Mouse (Mus musculus) hindbrain, embryonic 10.5 days (tissue): Measurements from ENCODE around the gene Gramd1a. TPM values are rescaled to one million over a fixed set of nuclear protein-coding genes. Genes with fewer than 3 reads are reported as not detected.
A peak's percentile ranks its signal among the peaks of the same experiment; 100 is the strongest.

Experiments
- DNase-seq: peaks from one replicate; pipeline ENCODE4 v3.0.0-alpha.2; 2017; ENCODE audit warnings: low spot score
- H3K27ac ChIP-seq: fragments of 300-500 bp; sonication (generic); 2 replicates; pipeline ENCODE4 v1.5.1; 2016; ENCODE audit warnings: mild to moderate bottlenecking, moderate library complexity
- H3K27me3 ChIP-seq: fragments of 300-500 bp; sonication (generic); 2 replicates; pipeline ENCODE4 v1.6.1; 2016; ENCODE audit warnings: mild to moderate bottlenecking; ENCODE audit not compliant: poor library complexity, insufficient read depth, severe bottlenecking
- H3K36me3 ChIP-seq: fragments of 300-500 bp; sonication (generic); 2 replicates; pipeline ENCODE4 v1.6.1; 2016; ENCODE audit warnings: mild to moderate bottlenecking, moderate library complexity
- H3K4me1 ChIP-seq: fragments of 300-500 bp; sonication (generic); replicated peaks from 2 replicates; pipeline ENCODE4 v1.6.1; 2016; ENCODE audit warnings: mild to moderate bottlenecking
- H3K4me3 ChIP-seq: fragments of 300-500 bp; sonication (generic); 2 replicates; pipeline ENCODE4 v1.5.1; 2016; ENCODE audit warnings: mild to moderate bottlenecking, moderate library complexity
- H3K9me3 ChIP-seq: fragments of 300-500 bp; sonication (generic); 2 replicates; pipeline ENCODE4 v1.6.1; 2016; ENCODE audit warnings: mild to moderate bottlenecking, moderate library complexity
- WGBS: fragments of 180-500 bp; shearing (Covaris S2); methylation state at CpG from one replicate; pipeline ENCODE4 v1.1.7; 2016; 5-methylcytosine and 5-hydroxymethylcytosine counted together
- polyA plus RNA-seq: library from polyadenylated mRNA; unstranded; fragments of >200 nt; fragmentation: Nextera tagmentation; extraction: Ambion mirVana; gene quantifications from 2 replicates; pipeline ENCODE4 v1.2.1, GENCODE M21; 2016

Gene Gramd1a
- polyA plus RNA-seq, 1 experiment from 2014 or later, result 144 TPM

DNA sequence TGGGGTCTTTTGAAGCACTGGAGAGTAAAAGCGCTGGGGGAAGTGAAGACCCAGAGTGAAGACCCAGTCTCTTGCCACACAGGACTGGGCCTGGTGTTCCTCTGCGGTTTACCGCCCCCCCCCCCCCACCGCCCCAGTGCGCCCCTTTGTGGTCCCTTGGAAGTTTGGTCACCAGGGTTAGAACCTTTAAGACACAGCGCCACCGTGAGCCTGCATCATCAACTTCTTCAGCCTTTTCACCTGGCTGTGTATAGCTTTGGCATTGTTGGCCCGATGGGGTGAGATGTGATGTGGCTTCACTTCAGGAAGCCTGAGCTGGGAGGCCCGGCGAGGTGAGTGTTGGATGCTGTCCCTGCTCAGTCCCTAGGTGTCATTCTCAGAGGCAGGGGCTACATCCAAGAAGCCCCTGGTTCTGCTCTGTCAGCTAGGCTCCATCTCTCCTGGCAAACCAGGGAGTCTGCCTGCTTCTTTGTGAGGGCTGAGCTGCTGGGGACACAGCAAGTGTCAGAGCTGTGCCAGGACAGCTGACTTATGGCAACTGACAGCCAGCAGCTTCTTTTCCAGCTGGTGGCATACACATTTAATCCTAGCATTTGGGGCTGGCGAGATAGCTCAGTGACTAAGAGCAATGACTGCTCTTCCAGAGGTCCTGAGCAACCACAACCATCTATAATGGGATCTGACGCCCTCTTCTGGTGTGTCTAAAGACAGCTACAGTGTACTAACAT, 60.8 kb downstream of the Gramd1a start:
- Histone ChIP-seq H3K27ac (no peak overlapping the region), H3K4me3 (no peak overlapping the region), H3K9me3 (peaks cover 5% of the 10 kb centered on the region; the same call in 1 of the 2 replicates), H3K4me1 (peaks cover 5% of the 10 kb centered on the region; the same call in 1 of the 2 replicates), H3K36me3 (no peaks in the 10 kb centered on the region), H3K27me3 (no peaks in the 10 kb centered on the region)
- 27% methylated on average over 12 of the region's 12 CpGs for WGBS
- no peak for DNase-seq

DNA sequence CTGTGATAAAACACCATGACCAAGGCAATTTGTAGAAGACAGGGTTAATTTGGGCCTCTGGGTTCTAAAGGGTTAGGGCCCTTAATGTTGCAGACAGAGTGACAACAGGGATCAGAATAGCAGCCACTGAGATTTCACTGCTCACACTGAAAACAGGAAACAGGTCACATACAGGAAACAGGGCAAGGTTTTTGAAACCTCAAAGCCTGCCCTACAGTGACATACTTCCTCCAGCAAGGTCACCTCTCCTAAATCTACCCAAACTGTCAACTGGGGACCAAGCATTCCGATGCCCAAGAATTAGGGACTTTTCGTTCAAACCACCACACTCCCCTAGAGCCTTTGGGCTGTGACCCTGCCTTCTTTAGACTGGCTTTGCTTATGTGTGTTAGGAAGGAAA, 66.0 kb downstream of the Gramd1a start:
- H3K9me3 ChIP-seq, result 0 out of 2 replicates have a peak, but pooled peaks cover 3% of the 10 kb centered on the region
- no peak for DNase-seq
- 95% methylated on average over 2 of the region's 2 CpGs for WGBS
- H3K27ac ChIP-seq, result no peak overlapping the region
- peaks cover 17% of the 10 kb centered on the region for H3K4me1 ChIP-seq
- no peaks in the 10 kb centered on the region for H3K27me3 ChIP-seq
- no peak overlapping the region for H3K4me3 ChIP-seq
- H3K36me3 ChIP-seq, result no peaks in the 10 kb centered on the region

DNA sequence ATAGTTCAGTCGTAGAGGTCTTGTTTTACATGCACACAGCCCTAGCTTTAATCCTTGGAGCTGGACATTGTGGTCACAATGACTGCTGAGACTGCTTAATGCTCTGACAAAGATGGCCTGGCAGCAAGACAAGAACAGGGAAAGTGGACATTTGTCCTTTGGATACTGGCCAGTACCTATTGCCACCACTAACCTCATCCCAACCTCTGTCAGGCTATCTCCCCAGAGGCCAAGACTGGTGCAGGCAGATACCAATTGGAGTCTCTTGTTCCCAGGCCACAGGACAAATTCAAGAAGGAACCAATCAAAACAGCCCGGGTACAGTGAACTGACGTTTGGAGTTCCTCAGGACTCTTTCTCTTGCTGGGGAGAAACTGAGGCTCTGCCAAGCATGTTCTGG, 67.5 kb downstream of the Gramd1a start:
- no peaks in the 10 kb centered on the region for H3K36me3 ChIP-seq
- no peak for DNase-seq
- H3K4me3 ChIP-seq, result no peak overlapping the region
- no peaks in the 10 kb centered on the region for H3K27me3 ChIP-seq
- H3K9me3 ChIP-seq, result 0 out of 2 replicates have a peak, but pooled peaks cover 3% of the 10 kb centered on the region
- H3K27ac ChIP-seq, result peak overlapping the region; percentile 35; the same call in 1 of the 2 replicates
- 73% methylated on average over 3 of the region's 3 CpGs for WGBS
- H3K4me1 ChIP-seq, result peaks cover 29% of the 10 kb centered on the region

DNA sequence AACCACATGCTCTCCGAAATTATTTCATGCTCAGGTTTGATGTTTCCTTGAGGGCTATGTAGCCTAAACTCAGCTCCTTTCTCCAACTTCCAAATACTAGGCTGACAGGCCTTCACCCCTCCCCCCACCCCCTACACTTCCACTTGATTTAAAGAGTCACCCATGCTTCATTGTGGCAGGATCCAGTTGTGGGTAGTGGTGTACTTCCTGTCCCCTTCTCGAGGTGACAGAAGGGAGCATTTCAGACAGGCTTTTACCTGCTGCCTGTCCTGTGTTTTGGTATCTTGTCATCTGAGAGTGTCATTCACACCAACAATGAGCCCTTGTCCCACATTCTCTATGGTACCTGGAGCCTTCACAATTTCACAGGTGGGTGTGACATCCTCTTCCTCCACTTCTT, 68.4 kb downstream of the Gramd1a start:
- DNase-seq, result no peak
- 60% methylated on average over 2 of the region's 2 CpGs for WGBS
- Histone ChIP-seq H3K4me3 (no peak overlapping the region), H3K4me1 (peaks cover 36% of the 10 kb centered on the region), H3K27me3 (no peaks in the 10 kb centered on the region), H3K9me3 (0 out of 2 replicates have a peak, but pooled peaks cover 3% of the 10 kb centered on the region), H3K27ac (0 out of 2 replicates have a peak overlapping the region, but pooled peaks have one; percentile 81), H3K36me3 (no peaks in the 10 kb centered on the region)

DNA sequence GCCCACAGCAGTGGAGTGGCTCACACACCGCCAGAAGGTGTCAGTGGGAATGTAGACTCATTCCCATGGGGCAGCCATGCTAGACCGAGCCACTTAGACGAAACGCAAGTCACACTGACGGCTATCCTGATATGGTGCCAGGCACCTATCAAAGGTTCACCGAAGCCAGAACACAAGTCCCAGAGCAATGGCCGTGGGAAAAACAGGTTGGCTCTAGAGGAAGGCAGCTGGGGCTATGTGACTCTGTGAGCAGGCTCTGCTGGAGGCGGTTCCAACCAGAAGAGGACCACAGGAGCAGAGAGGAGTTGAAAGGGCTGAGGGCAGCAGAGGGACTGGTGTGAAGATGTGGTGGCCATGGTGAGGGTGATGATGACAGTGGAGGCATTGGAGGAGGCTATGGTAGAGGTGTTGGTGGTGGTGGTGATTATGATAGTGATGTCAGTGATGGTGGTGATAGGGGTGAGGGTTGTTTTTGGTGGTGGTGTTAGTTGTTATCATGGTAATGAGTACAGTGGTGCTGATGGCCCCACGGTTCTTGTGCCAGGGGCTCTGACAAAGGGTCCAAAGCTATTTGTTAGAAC, 69.4 kb downstream of the Gramd1a start:
- no peak overlapping the region for H3K4me3 ChIP-seq
- H3K4me1 ChIP-seq, result peaks cover 36% of the 10 kb centered on the region
- peak overlapping the region; percentile 81 for H3K27ac ChIP-seq
- H3K9me3 ChIP-seq, result 0 out of 2 replicates have a peak, but pooled peaks cover 3% of the 10 kb centered on the region
- H3K27me3 ChIP-seq, result no peaks in the 10 kb centered on the region
- no peaks in the 10 kb centered on the region for H3K36me3 ChIP-seq
- WGBS, result 90% methylated on average over 9 of the region's 9 CpGs
- no peak for DNase-seq

DNA sequence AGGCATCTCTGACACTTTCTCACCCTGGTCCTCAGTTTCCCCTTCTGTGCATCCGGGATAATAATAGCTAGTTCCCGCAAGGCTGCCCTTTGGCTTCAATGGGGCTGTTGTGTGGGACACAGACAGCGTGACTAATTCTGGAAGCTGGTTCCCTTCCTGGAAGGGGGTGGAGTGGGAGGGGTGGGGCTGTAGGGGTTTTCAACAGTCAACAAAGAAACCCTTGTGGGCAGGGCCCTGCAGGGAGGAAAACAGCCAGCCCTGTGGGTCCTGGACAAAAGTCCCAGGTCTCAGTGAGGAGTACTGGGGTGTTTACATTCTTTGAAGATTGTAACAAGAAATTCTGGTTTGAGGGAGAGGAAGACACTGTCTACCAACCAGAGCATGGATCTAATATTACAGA, 70.5 kb downstream of the Gramd1a start:
- H3K9me3 ChIP-seq, result peaks cover 7% of the 10 kb centered on the region; the same call in 1 of the 2 replicates
- peak; percentile 52 for DNase-seq
- peak overlapping the region; percentile 81 for H3K27ac ChIP-seq
- WGBS, result 25% methylated on average over 3 of the region's 3 CpGs
- H3K36me3 ChIP-seq, result no peaks in the 10 kb centered on the region
- H3K4me1 ChIP-seq, result peaks cover 36% of the 10 kb centered on the region
- H3K27me3 ChIP-seq, result no peaks in the 10 kb centered on the region
- no peak overlapping the region for H3K4me3 ChIP-seq

DNA sequence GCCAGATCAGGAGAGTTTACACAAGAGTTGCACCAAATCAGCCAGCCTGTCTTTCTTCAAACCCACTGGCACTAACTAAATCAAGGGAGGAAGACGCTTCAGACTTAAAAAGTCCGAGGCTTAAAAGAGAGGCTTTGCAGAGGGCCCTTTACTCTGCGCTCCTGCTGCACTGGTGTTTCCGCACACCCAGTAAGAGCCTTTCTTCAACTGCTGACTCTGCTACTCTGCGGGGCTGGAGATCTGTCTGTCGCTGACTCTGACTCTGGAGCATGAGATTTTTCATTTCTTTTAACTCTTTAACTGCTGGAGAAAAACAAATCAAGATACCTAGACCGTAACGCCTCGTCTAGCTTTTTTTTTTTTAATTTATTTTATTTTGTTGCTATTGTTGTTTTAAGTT, 71.6 kb downstream of the Gramd1a start:
- peaks cover 36% of the 10 kb centered on the region for H3K4me1 ChIP-seq
- H3K9me3 ChIP-seq, result peaks cover 5% of the 10 kb centered on the region; the same call in 1 of the 2 replicates
- no peaks in the 10 kb centered on the region for H3K27me3 ChIP-seq
- H3K36me3 ChIP-seq, result no peaks in the 10 kb centered on the region
- 57% methylated on average over 9 of the region's 9 CpGs for WGBS
- H3K4me3 ChIP-seq, result no peak overlapping the region
- no peak for DNase-seq
- H3K27ac ChIP-seq, result peak overlapping the region; percentile 74

DNA sequence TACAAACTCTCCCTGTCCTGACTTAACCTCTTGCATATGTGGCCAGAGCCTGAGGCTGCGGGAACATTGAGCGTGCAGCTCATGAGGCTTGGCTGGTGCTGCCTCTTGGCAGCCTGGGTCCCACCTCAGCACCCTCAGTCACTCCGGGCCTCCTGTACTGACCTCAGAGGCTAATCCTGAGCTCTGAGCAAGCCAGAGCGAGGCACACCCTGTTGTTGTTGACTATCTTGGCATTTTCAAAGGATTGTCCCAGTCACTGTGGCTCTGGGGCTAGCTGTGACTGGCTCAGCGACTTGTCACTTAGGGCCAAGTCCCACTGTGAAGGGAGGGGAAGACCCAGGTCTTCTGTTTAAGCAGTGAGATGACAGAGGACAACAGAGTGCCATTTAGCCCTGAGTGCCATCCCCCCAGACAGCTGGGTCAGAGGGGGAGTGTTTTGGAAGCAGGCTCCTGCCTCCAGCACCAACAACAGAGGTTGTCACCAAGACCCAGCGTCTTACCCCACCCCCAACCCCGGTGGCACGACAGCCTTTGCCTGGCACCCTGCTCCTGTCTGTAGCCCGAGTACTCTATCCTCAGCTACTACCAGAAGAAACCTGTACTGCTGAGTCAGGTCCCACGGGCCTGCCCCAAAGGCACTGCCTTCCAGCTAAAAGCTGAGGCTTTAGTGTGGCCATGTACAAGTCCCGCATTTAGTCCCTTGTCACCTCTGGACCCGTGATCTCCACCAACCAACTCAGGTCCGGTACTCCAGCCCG, 72.7 kb downstream of the Gramd1a start:
- H3K4me1 ChIP-seq, result peaks cover 38% of the 10 kb centered on the region
- 63% methylated on average over 14 of the region's 14 CpGs for WGBS
- H3K36me3 ChIP-seq, result no peaks in the 10 kb centered on the region
- H3K27ac ChIP-seq, result peak overlapping the region; percentile 74
- no peak overlapping the region for H3K4me3 ChIP-seq
- H3K9me3 ChIP-seq, result peaks cover 5% of the 10 kb centered on the region; the same call in 1 of the 2 replicates
- DNase-seq, result peak; percentile 34
- no peaks in the 10 kb centered on the region for H3K27me3 ChIP-seq

DNA sequence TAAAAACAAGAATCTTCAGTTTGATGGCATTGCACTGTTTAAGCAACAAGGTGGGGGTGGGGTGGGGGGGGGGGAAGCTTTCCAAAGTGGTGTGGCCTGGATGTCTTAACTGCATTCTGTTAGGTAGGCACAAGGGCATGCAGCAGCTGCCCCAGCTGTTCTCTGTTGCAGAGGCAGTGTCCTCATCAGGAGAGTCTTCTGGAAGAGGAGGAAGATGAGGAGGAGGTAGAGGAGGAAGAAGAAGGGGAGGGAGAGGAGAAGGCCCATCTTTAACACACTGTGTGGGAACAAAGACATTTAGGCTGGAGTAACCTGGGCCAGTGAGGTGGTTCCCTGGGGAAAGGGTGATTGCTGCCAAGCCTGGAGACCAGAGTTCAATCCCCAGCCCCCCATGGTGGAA, 73.6 kb downstream of the Gramd1a start:
- no peak overlapping the region for H3K4me3 ChIP-seq
- no peaks in the 10 kb centered on the region for H3K27me3 ChIP-seq
- H3K36me3 ChIP-seq, result no peaks in the 10 kb centered on the region
- H3K4me1 ChIP-seq, result peaks cover 47% of the 10 kb centered on the region
- DNase-seq, result no peak
- no peak overlapping the region for H3K27ac ChIP-seq
- H3K9me3 ChIP-seq, result peaks cover 5% of the 10 kb centered on the region; the same call in 1 of the 2 replicates

DNA sequence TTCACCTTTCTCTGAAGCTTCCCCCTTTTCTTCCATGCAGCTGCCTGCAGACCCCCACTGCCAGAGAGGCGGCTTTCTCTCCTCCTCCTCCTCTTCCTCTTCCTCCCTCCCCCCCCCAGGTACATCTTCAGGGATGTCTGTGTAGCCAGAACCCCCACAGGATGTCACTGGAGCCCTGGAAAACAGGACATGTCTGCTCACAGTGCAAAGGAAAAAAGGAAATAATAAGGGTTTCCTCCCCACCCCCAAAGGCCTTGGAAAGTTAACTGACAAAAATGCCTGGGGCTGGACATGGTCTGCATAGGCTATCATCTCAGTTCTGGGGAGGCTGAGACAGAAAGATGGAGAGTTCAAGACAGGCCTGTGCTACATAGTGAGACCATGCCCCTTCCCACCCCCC, 74.6 kb downstream of the Gramd1a start:
- no peak for DNase-seq
- no peaks in the 10 kb centered on the region for H3K27me3 ChIP-seq
- H3K36me3 ChIP-seq, result no peaks in the 10 kb centered on the region
- H3K4me3 ChIP-seq, result no peak overlapping the region
- 53% methylated on average over 1 of the region's 1 CpGs for WGBS
- H3K27ac ChIP-seq, result 0 out of 2 replicates have a peak overlapping the region, but pooled peaks have one; percentile 36
- peaks cover 55% of the 10 kb centered on the region for H3K4me1 ChIP-seq
- peaks cover 5% of the 10 kb centered on the region; the same call in 1 of the 2 replicates for H3K9me3 ChIP-seq

DNA sequence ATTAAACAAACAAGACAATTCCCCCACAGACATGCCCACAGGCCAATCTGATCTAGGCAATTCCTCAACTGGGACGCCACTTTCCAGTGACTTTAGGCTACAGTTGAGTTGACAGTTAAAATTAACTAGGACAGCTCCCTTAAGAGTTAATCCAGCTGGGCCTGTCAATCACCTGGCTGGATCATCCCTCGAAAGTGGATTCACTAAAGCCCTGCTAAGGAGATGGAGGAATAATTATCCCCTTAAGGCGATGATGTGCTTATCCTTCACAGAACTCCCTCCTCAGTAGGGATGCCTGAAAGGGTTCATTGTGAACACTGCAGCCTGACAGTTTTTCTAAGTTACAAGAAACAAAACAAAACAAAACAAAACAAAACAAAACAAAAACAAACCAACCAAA, 75.1 kb downstream of the Gramd1a start:
- H3K36me3 ChIP-seq, result no peaks in the 10 kb centered on the region
- peaks cover 5% of the 10 kb centered on the region; the same call in 1 of the 2 replicates for H3K9me3 ChIP-seq
- H3K27ac ChIP-seq, result no peak overlapping the region
- peaks cover 50% of the 10 kb centered on the region for H3K4me1 ChIP-seq
- H3K27me3 ChIP-seq, result no peaks in the 10 kb centered on the region
- WGBS, result 55% methylated on average over 3 of the region's 3 CpGs
- no peak for DNase-seq
- H3K4me3 ChIP-seq, result no peak overlapping the region
